Mouse (Mus musculus) hindbrain, embryonic 12.5 days (tissue): ENCODE results near the gene Dnm1. TPM values are rescaled to one million over a fixed set of nuclear protein-coding genes. Genes with fewer than 3 reads are reported as not detected.

Experiments used
- ATAC-seq: fragments of 200-750 bp; cut with Nextera tagmentation; 2 replicates; pipeline ENCODE4 v1.8.0; 2017; ENCODE audit warnings: moderate TSS enrichment; ENCODE audit not compliant: low FRiP score
- H3K27ac ChIP-seq: fragments of 300-500 bp; sonication (generic); 2 replicates; pipeline ENCODE4 v1.5.1; 2016; ENCODE audit warnings: mild to moderate bottlenecking
- H3K27me3 ChIP-seq: fragments of 300-500 bp; sonication (generic); 2 replicates; pipeline ENCODE4 v1.6.1; 2016; ENCODE audit warnings: mild to moderate bottlenecking
- H3K36me3 ChIP-seq: fragments of 300-500 bp; sonication (generic); 2 replicates; pipeline ENCODE4 v1.6.1; 2016; ENCODE audit warnings: mild to moderate bottlenecking
- H3K4me1 ChIP-seq: fragments of 300-500 bp; sonication (generic); 2 replicates; pipeline ENCODE4 v1.6.1; 2016
- H3K4me2 ChIP-seq: fragments of 300-500 bp; sonication (generic); replicated peaks from 2 replicates; pipeline ENCODE4 v1.6.1; 2016; ENCODE audit warnings: mild to moderate bottlenecking
- H3K4me3 ChIP-seq: fragments of 300-500 bp; sonication (generic); 2 replicates; pipeline ENCODE4 v1.5.1; 2016; ENCODE audit warnings: mild to moderate bottlenecking
- H3K9ac ChIP-seq: fragments of 300-500 bp; sonication (generic); 2 replicates; pipeline ENCODE4 v1.6.1; 2016; ENCODE audit warnings: mild to moderate bottlenecking, moderate library complexity
- H3K9me3 ChIP-seq: fragments of 300-500 bp; sonication (generic); replicated peaks from 2 replicates; pipeline ENCODE4 v1.6.1; 2016; ENCODE audit warnings: mild to moderate bottlenecking
- WGBS: fragments of 180-500 bp; shearing (Covaris S2); methylation state at CpG from one replicate; pipeline ENCODE4 v1.1.7; 2016; 5-methylcytosine and 5-hydroxymethylcytosine counted together
- polyA plus RNA-seq: library from polyadenylated mRNA; unstranded; fragments of >200 nt; fragmentation: Nextera tagmentation; extraction: Ambion mirVana; gene quantifications from 2 replicates; pipeline ENCODE4 v1.2.1, GENCODE M21; 2016

Gene Dnm1
- polyA plus RNA-seq, 1 experiment from 2014 or later, result 44.4 TPM

DNA sequence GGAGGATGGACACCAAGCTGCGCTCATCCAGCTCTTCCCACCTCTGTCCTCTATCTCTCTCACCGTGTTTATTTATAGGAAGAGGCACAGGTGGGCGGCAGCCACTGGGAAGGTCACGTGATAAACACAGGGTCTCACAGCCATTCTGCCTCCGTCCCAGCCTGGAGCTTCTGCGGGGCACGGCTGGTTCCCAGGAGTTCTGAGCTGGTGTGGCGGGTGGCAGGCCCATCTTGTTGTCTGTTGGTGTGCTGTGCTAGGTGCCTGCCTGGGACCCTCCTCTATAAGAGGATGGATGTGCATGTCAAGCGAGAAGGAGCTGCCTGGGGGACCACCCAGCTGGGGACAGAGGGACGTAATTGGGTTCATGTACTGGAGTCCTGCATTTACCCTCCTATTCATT lies 5.2 kb upstream of the Dnm1 start:
- Histone ChIP-seq H3K9ac (no peak overlapping the region), H3K27me3 (peaks cover 11% of the 10 kb centered on the region), H3K36me3 (no peaks in the 10 kb centered on the region), H3K4me2 (no peak overlapping the region), H3K9me3 (no peaks in the 10 kb centered on the region), H3K4me1 (peaks cover 19% of the 10 kb centered on the region), H3K4me3 (no peak overlapping the region), H3K27ac (no peak overlapping the region)
- 61% methylated on average over 10 of the region's 10 CpGs for WGBS
- no peak for ATAC-seq

DNA sequence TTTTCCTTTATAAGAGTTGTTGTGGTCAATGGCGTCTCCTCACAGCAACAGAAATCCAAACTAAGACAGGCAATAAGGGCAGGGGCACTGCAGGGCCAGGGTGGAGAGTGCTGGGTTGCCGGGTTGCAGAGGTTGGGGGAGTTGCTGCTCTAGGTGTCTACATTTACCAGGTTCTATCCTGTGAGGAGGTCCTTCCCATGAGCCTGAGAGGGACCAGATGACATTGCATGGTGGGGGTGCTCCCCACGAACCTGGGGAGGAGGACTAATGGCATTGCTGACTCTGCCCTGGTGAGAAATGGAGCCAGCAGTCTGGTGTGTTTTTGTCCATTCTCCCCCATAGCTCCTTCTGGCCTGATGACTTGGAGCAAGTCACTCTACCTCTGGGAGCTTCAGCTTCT lies 4.6 kb upstream of the Dnm1 start:
- Histone ChIP-seq H3K9ac (no peak overlapping the region), H3K27ac (no peak overlapping the region), H3K27me3 (peaks cover 11% of the 10 kb centered on the region), H3K36me3 (no peaks in the 10 kb centered on the region), H3K4me2 (no peak overlapping the region), H3K9me3 (no peaks in the 10 kb centered on the region), H3K4me1 (peaks cover 20% of the 10 kb centered on the region), H3K4me3 (no peak overlapping the region)
- 67% methylated on average over 3 of the region's 3 CpGs for WGBS
- ATAC-seq, result no peak

DNA sequence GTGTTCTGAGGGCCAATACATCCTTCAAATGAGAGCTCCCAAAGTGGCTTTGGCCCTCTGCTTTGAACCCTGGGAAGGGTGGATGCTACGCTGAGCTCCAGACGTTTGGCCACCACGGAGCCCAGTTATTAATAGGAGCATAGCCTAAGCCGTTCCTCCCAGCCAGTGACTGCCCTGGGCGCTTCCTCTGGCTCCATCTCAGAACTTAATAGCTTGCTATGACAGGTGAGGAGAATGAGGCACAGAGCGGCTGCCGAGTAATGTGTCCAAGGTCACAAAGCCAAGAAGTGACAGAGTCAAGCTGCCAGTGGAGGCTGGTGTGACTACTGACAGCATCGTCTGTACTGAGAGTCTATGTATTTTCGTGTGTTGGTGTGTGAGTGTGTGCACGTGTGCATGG lies 3.1 kb upstream of the Dnm1 start:
- 0 out of 2 replicates have a peak, but pooled peaks cover 4% of the 10 kb centered on the region for H3K27me3 ChIP-seq
- no peak overlapping the region for H3K4me3 ChIP-seq
- peaks cover 20% of the 10 kb centered on the region for H3K4me1 ChIP-seq
- H3K4me2 ChIP-seq, result no peak overlapping the region
- H3K27ac ChIP-seq, result no peak overlapping the region
- WGBS, result 82% methylated on average over 10 of the region's 10 CpGs
- no peaks in the 10 kb centered on the region for H3K9me3 ChIP-seq
- ATAC-seq, result no peak
- no peak overlapping the region for H3K9ac ChIP-seq
- no peaks in the 10 kb centered on the region for H3K36me3 ChIP-seq

DNA sequence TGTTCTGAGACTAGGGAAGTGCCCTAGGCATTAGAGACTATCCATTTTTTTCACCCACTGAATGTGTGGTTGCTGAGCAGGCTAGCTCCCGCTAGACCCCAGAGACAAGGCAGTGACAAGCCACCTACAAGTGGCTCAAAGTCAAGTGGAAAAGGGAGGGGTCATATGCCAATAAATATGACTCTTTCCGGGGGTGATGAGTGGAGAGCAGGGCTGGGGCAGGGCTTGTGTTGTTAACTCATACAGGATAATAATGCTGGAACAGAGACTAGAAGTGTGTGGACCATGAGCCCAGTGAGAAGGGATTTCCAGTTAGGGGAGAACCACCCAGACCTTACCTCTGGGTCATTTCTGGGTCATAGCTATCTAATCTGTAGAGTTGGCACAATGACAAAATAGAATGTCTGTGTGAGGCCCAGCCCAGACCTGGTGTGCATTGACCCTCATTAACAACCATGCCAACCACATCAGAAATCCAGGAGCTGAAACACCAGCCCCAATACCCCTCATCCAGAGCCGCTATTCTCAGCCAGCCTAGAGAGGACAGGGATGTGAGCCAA lies 1.3 kb upstream of the Dnm1 start:
- Histone ChIP-seq H3K9me3 (no peaks in the 10 kb centered on the region), H3K9ac (no peak overlapping the region), H3K4me3 (no peak overlapping the region), H3K36me3 (no peaks in the 10 kb centered on the region), H3K27ac (no peak overlapping the region), H3K27me3 (0 out of 2 replicates have a peak, but pooled peaks cover 6% of the 10 kb centered on the region), H3K4me1 (peaks cover 25% of the 10 kb centered on the region), H3K4me2 (no peak overlapping the region)
- WGBS, result 92% methylated on average over 3 of the region's 3 CpGs
- no peak for ATAC-seq

DNA sequence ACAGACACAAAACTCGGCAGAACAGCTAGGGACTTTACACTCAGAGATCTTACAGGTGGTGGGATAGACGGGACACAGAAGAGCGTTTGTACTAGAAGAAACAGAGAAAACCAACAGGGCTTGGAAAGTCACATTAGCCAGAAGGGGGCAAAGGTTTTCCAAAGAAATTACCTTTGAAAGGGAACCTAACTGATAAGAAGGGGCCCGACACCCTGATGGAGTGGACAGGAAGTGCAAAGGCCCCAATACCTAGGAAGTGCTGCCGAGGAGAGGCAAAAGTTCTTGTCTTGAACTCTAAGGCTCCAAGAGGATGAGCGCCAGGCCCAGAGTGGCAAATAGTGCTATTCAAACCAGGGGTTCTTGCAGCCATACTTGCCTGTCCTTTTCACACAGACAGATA lies 698 bp upstream of the Dnm1 start:
- Histone ChIP-seq H3K4me1 (peaks cover 25% of the 10 kb centered on the region), H3K4me2 (peak overlapping the region; percentile 68; the same call in 1 of the 2 replicates), H3K36me3 (no peaks in the 10 kb centered on the region), H3K27me3 (0 out of 2 replicates have a peak, but pooled peaks cover 6% of the 10 kb centered on the region), H3K27ac (no peak overlapping the region), H3K4me3 (no peak overlapping the region), H3K9ac (no peak overlapping the region), H3K9me3 (no peaks in the 10 kb centered on the region)
- no peak for ATAC-seq
- 74% methylated on average over 6 of the region's 6 CpGs for WGBS

DNA sequence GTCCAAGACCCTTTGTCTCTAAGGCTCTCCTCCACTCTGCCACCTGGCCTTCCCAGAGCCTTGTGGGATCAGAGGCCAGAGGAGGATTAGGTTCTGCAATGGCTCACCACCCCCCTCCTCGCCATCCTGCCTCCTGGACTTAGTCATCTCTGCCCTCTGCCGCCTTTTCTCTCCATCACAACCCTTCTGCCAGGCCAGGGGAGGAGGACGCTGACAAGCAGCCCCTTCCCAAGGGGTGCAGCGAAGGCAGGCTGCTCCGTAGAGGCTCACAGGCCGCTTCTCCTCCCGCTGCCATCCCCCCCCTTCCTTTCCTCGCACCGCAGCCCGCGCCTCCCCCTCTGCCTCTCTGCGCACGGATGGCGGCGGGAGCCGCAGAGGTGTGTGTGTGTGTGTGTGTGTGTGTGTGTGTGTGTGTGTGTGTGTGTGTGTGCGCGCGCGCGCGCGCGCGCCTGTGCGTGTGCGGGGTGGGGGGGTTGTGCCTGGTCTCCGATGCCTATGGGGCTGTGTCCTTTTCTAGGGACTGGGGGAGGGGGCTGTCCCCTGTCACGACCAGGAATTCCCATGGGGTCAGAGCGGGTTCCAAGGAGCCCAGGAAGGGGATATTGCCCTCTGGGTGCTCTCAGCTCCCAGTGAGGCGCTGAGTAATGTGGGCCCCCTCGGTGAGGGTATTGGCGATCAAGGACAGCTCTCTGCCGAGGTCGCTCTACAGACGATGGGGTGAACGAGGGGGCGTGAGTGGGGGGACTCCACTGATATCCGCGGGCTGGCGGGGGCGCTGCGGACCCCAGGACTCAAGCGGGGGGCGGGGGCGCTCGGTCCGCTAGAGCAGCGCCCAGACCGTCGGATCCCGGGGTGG lies 759 bp downstream of the Dnm1 start, which contains the start of gene Ciz1:
Gene Ciz1, plus strand, starts transcription at position 177 of the 856 bp plus-strand sequence.
- WGBS, result 1% methylated on average over 32 of the region's 52 CpGs

DNA sequence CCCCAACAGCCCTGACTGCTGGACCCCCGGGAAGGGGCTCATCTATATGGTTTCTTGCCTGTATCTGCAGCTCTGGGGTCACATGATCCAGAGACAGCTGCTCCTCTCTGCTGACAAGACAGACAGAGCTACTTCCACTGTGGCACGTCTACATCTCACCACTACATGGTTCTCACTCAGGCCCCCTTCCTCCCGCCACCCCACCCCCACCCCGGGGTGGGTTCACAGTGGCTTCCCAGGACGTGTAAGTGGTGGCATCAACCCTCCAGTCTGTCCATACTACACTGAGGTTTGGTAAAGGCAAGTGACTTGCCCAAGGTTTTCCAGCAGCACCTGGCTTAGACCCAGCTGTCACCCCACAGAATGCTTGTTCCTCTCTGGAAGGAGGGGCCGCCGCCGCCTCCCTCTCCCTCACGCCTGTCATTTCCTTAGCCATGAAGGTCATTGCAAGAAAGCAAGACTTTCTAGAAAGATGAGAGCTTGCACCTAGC lies 1.6 kb downstream of the Dnm1 start:
- H3K36me3 ChIP-seq, result no peaks in the 10 kb centered on the region
- 0 out of 2 replicates have a peak, but pooled peaks have one; percentile 7 for ATAC-seq
- 51% methylated on average over 9 of the region's 9 CpGs for WGBS
- 0 out of 2 replicates have a peak, but pooled peaks cover 3% of the 10 kb centered on the region for H3K27me3 ChIP-seq
- peak overlapping the region; percentile 77 for H3K9ac ChIP-seq
- H3K4me2 ChIP-seq, result peak overlapping the region; percentile 68
- H3K9me3 ChIP-seq, result no peaks in the 10 kb centered on the region
- peak overlapping the region; percentile 65 for H3K4me3 ChIP-seq
- peaks cover 25% of the 10 kb centered on the region for H3K4me1 ChIP-seq
- H3K27ac ChIP-seq, result peak overlapping the region; percentile 86

More for the DNA sequence above, 759 bp downstream of the Dnm1 start, which contains the start of gene Ciz1:
- H3K4me1 ChIP-seq, result peaks cover 25% of the 10 kb centered on the region
- 0 out of 2 replicates have a peak, but pooled peaks cover 3% of the 10 kb centered on the region for H3K27me3 ChIP-seq
- ATAC-seq, result peak; percentile 68
- H3K36me3 ChIP-seq, result no peaks in the 10 kb centered on the region
- H3K4me2 ChIP-seq, result peak within 1 kb of the TSS; percentile 68
- H3K9ac ChIP-seq, result peak within 1 kb of the TSS; percentile 77
- peak within 1 kb of the TSS; percentile 86 for H3K27ac ChIP-seq
- no peaks in the 10 kb centered on the region for H3K9me3 ChIP-seq
- peak within 1 kb of the TSS; percentile 65 for H3K4me3 ChIP-seq

DNA sequence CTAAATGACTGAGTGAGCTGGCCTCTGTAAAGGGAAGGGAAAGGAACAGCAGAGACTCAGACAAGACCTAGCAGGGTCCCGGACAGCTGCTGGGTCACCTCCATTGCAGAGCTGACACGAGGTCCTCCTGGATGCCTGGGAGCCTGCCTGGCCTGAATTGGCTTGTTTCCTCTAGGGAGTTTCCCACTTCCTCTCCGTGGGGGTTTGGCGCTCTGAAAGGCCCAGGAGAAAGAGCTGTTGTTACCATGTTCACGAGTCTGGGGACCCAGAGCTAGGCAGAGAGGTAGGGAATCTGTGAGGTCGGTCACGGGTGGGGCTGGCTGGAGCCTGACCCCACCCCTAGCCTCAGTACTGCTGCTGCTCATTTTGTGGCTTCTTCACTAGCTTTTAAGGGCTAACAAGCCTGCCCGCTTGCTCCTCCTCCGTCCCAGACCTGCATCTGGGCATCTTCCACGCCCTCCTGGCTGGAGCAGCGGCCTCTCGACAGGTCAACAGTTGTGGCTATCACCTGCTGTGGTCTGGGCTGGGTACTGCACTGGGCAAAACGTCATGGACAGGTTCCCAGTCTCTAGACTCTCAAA lies 2.6 kb downstream of the Dnm1 start:
- Histone ChIP-seq H3K4me1 (peaks cover 25% of the 10 kb centered on the region), H3K27ac (0 out of 2 replicates have a peak overlapping the region, but pooled peaks have one; percentile 35), H3K9ac (no peak overlapping the region), H3K9me3 (no peaks in the 10 kb centered on the region), H3K4me3 (no peak overlapping the region), H3K36me3 (no peaks in the 10 kb centered on the region), H3K4me2 (0 out of 2 replicates have a peak overlapping the region, but pooled peaks have one; percentile 68), H3K27me3 (0 out of 2 replicates have a peak, but pooled peaks cover 3% of the 10 kb centered on the region)
- ATAC-seq, result no peak
- whole genome bisulfite sequencing, result 49% methylated on average over 13 of the region's 13 CpGs

DNA sequence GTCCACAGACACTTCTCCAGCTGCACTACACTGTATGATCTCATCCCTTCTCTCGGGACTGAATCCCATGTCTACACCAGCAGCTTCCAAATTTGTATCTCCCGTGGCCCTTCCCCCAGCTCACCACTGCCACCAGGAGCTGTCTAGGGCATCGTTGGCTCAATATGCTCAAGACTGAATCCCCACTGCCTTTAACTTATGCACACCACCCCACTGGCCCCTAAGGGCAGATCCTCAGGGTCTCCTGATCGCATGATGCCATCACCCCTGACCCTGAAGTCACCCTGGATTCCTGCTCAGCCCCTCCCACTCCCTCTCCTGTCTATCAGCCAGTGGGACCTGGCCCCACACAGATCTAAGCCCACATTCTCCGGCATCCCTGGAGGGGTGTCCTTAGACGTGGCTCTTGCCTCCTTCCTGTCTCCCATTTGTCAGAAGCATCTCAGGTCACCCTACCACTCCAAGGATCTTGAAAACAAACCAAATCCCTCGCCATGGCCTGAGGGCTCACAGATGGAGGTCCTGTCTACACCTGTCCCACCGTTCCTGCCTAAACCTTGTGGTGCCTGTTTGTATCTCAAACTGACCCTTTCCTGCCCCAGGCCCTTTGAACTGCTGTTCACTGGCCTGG lies 3.4 kb downstream of the Dnm1 start:
- Histone ChIP-seq H3K9me3 (no peaks in the 10 kb centered on the region), H3K9ac (no peak overlapping the region; the same call in 1 of the 2 replicates), H3K4me2 (no peak overlapping the region), H3K27ac (no peak overlapping the region), H3K4me1 (peaks cover 25% of the 10 kb centered on the region), H3K4me3 (no peak overlapping the region), H3K36me3 (no peaks in the 10 kb centered on the region), H3K27me3 (0 out of 2 replicates have a peak, but pooled peaks cover 3% of the 10 kb centered on the region)
- no peak for ATAC-seq
- WGBS, result 56% methylated on average over 8 of the region's 8 CpGs

DNA sequence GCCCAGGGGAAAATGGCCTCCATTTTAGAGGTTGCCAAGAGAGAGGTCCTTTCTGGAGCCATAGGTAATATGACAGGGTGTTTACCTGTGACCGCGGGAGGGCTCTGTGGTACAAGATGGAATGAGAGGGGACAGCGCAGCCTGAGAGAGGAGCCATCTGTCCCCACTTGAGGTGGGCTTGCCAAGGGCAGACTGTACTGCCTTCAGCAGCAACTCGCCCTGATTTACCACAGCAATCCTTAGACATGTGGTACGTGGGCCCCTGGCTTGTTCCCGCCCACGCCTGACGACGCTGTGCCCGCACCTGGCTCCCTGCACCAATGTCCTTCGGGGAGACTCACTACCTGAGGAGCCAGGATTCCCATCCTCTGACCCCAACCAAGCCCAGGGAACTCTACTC lies 4.8 kb downstream of the Dnm1 start:
- Histone ChIP-seq H3K27me3 (0 out of 2 replicates have a peak, but pooled peaks cover 3% of the 10 kb centered on the region), H3K27ac (no peak overlapping the region), H3K4me1 (peaks cover 26% of the 10 kb centered on the region), H3K9ac (no peak overlapping the region), H3K36me3 (no peaks in the 10 kb centered on the region), H3K4me2 (no peak overlapping the region), H3K9me3 (no peaks in the 10 kb centered on the region), H3K4me3 (no peak overlapping the region)
- ATAC-seq, result no peak
- 86% methylated on average over 11 of the region's 11 CpGs for WGBS

DNA sequence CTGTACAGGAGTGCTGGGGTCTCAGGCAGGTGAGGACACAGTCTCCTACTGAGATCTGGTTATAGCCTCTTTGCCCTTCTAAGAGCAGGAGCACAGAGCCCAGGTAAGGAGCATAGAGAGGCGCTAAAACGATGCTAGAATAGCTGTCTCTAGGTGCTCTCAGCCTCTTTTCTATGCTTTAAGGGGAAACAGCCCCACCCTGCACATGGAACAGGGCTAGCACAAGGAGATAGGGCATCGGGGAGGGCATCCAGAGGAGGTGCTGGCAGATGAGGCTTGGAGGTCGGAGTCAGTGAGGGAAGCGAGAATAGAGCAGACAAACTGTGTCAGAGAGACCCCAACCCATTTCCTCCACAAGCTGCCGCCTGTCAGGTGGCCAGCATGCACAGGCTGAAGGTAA lies 6.1 kb downstream of the Dnm1 start:
- WGBS, result 73% methylated on average over 6 of the region's 6 CpGs
- no peaks in the 10 kb centered on the region for H3K9me3 ChIP-seq
- H3K4me2 ChIP-seq, result no peak overlapping the region
- H3K4me1 ChIP-seq, result peaks cover 31% of the 10 kb centered on the region
- ATAC-seq, result no peak
- 0 out of 2 replicates have a peak, but pooled peaks cover 3% of the 10 kb centered on the region for H3K27me3 ChIP-seq
- H3K9ac ChIP-seq, result no peak overlapping the region
- H3K27ac ChIP-seq, result no peak overlapping the region
- no peaks in the 10 kb centered on the region for H3K36me3 ChIP-seq
- H3K4me3 ChIP-seq, result no peak overlapping the region
